Mouse (Mus musculus): ENCODE results near the gene Cyp26a1. TPM values are rescaled to one million over a fixed set of nuclear protein-coding genes. Genes with fewer than 3 reads are reported as not detected.

Cyp26a1 gene
- total and polyA plus RNA-seq, 3 experiments, result 0.42 to 0.60 (median 0.55) TPM

- DNase-seq (ENCODE audit: low spot score), result peak; percentile 61
- Histone ChIP-seq H3K4me3 (ENCODE audit: low read depth, low read length) (peak overlapping the region; percentile 2; the same call in 1 of the 2 replicates), H3K27me3 (ENCODE audit: insufficient read depth, low read length) (no peaks in the 10 kb centered on the region), H3K36me3 (replicated peaks) (peaks cover 76% of the 10 kb centered on the region), H3K9me3 (replicated peaks) (no peaks in the 10 kb centered on the region), H3K4me1 (ENCODE audit: insufficient read depth, low read depth, low read length) (peaks cover 34% of the 10 kb centered on the region)
- peak; percentile 68 for ATAC-seq (ENCODE audit: extremely low read depth, insufficient number of reproducible peaks, low FRiP score, poor library complexity, severe bottlenecking)
- TF ChIP-seq TAL1 (conservative IDR thresholded peaks at IDR 0.05; ENCODE audit: low read depth, low read length), result peak; percentile 83
- TF ChIP-seq GATA2 (IDR thresholded peaks at IDR 0.05; ENCODE audit: borderline replicate concordance, low read depth, low read length), result no peak
Observed at GRCm38 (mm10) chr19:37667855-37668594, 29.6 kb upstream of the Cyp26a1 start.

- no peak for ATAC-seq (ENCODE audit: extremely low read depth, insufficient number of reproducible peaks, low FRiP score, poor library complexity, severe bottlenecking)
- H3K4me1 ChIP-seq (ENCODE audit: insufficient read depth, low read depth, low read length), result peaks cover 38% of the 10 kb centered on the region
- TF ChIP-seq POLR2AphosphoS5 (IDR thresholded peaks at IDR 0.05; ENCODE audit: insufficient replicate concordance, low read depth, low read length), result no peak
- TF ChIP-seq CTCF (IDR thresholded peaks at IDR 0.05; ENCODE audit: low read depth, low read length), result no peak
- no peak for TF ChIP-seq GATA1 (IDR thresholded peaks at IDR 0.05; ENCODE audit: borderline replicate concordance, low read length)
- no peak for TF ChIP-seq GATA2 (IDR thresholded peaks at IDR 0.05; ENCODE audit: borderline replicate concordance, low read depth, low read length)
- no peak for TF ChIP-seq TAL1 (conservative IDR thresholded peaks at IDR 0.05; ENCODE audit: low read depth, low read length)
- no peaks in the 10 kb centered on the region for H3K9me3 ChIP-seq (replicated peaks)
- no peak overlapping the region; the same call in 1 of the 2 replicates for H3K4me3 ChIP-seq (ENCODE audit: low read depth, low read length)
- no peaks in the 10 kb centered on the region for H3K27me3 ChIP-seq (ENCODE audit: insufficient read depth, low read length)
- no peak for DNase-seq (ENCODE audit: low spot score)
- peaks cover 74% of the 10 kb centered on the region for H3K36me3 ChIP-seq (replicated peaks)
Observed at GRCm38 (mm10) chr19:37668657-37669056, 28.9 kb upstream of the Cyp26a1 start.

- Histone ChIP-seq H3K27me3 (ENCODE audit: insufficient read depth, low read length) (no peaks in the 10 kb centered on the region), H3K36me3 (replicated peaks) (peaks cover 74% of the 10 kb centered on the region), H3K9me3 (replicated peaks) (no peaks in the 10 kb centered on the region), H3K4me3 (ENCODE audit: low read depth, low read length) (no peak overlapping the region), H3K4me1 (ENCODE audit: insufficient read depth, low read depth, low read length) (peaks cover 38% of the 10 kb centered on the region)
- TF ChIP-seq GATA1 (IDR thresholded peaks at IDR 0.05; ENCODE audit: borderline replicate concordance, low read length) (no peak), CTCF (IDR thresholded peaks at IDR 0.05; ENCODE audit: low read depth, low read length) (no peak), TAL1 (conservative IDR thresholded peaks at IDR 0.05; ENCODE audit: low read depth, low read length) (no peak), POLR2AphosphoS5 (IDR thresholded peaks at IDR 0.05; ENCODE audit: insufficient replicate concordance, low read depth, low read length) (no peak), GATA2 (IDR thresholded peaks at IDR 0.05; ENCODE audit: borderline replicate concordance, low read depth, low read length) (no peak)
- DNase-seq (ENCODE audit: low spot score), result no peak
- no peak for ATAC-seq (ENCODE audit: extremely low read depth, insufficient number of reproducible peaks, low FRiP score, poor library complexity, severe bottlenecking)
Observed at GRCm38 (mm10) chr19:37669486-37669885, 28.1 kb upstream of the Cyp26a1 start.

- TF ChIP-seq GATA2 (IDR thresholded peaks at IDR 0.05; ENCODE audit: borderline replicate concordance, low read depth, low read length), result no peak
- TF ChIP-seq GATA1 (IDR thresholded peaks at IDR 0.05; ENCODE audit: borderline replicate concordance, low read length), result no peak
- TF ChIP-seq TAL1 (conservative IDR thresholded peaks at IDR 0.05; ENCODE audit: low read depth, low read length), result no peak
- TF ChIP-seq CTCF (IDR thresholded peaks at IDR 0.05; ENCODE audit: low read depth, low read length), result no peak
- no peak for ATAC-seq (ENCODE audit: extremely low read depth, insufficient number of reproducible peaks, low FRiP score, poor library complexity, severe bottlenecking)
- H3K36me3 ChIP-seq (replicated peaks), result peaks cover 81% of the 10 kb centered on the region
- H3K27me3 ChIP-seq (ENCODE audit: insufficient read depth, low read length), result no peaks in the 10 kb centered on the region
- no peaks in the 10 kb centered on the region for H3K9me3 ChIP-seq (replicated peaks)
- no peak overlapping the region for H3K4me3 ChIP-seq (ENCODE audit: low read depth, low read length)
- peaks cover 22% of the 10 kb centered on the region for H3K4me1 ChIP-seq (ENCODE audit: insufficient read depth, low read depth, low read length)
- no peak for DNase-seq (ENCODE audit: low spot score)
Observed at GRCm38 (mm10) chr19:37673393-37673792, 24.2 kb upstream of the Cyp26a1 start.

DNA sequence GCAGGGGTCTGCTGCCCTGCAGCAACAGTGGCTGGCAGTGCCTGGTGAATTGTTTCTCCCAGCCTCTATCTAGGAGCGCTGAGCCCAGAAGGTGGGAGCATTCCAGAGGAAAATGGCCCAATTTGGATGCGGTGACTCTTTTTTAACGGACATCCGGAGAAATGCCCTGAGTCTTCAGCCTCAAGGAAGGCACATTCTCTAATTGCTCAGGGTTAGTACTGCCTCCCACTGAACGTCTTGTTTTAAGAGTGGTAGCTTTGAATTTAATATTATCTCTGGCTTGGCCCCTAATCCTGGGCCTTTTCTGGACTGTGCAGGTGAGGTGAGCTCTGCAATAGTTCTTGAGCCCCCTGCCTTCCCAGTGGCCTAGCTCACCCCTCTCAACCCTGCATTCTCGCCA lies 12.3 kb upstream of the Cyp26a1 start, which contains the start of gene Cyp26c1:
TSS of gene Cyp26c1 (plus strand) at position 301 of the 400 bp plus-strand sequence.
- H3K4me1 ChIP-seq (ENCODE audit: insufficient read depth, low read depth, low read length), result no peaks in the 10 kb centered on the region; the same call in 1 of the 2 replicates
- H3K9me3 ChIP-seq (replicated peaks), result no peaks in the 10 kb centered on the region
- no peak within 1 kb of the TSS for H3K4me3 ChIP-seq (ENCODE audit: low read depth, low read length)
- peaks cover 93% of the 10 kb centered on the region for H3K36me3 ChIP-seq (replicated peaks)
- TF ChIP-seq CTCF (IDR thresholded peaks at IDR 0.05; ENCODE audit: low read depth, low read length), result no peak
- TF ChIP-seq GATA1 (IDR thresholded peaks at IDR 0.05; ENCODE audit: borderline replicate concordance, low read length), result no peak
- TF ChIP-seq GATA2 (IDR thresholded peaks at IDR 0.05; ENCODE audit: borderline replicate concordance, low read depth, low read length), result no peak
- no peak for TF ChIP-seq TAL1 (conservative IDR thresholded peaks at IDR 0.05; ENCODE audit: low read depth, low read length)
- no peak for TF ChIP-seq POLR2AphosphoS5 (IDR thresholded peaks at IDR 0.05; ENCODE audit: insufficient replicate concordance, low read depth, low read length)
- no peak for ATAC-seq (ENCODE audit: extremely low read depth, insufficient number of reproducible peaks, low FRiP score, poor library complexity, severe bottlenecking)
- DNase-seq (ENCODE audit: low spot score), result no peak
- no peaks in the 10 kb centered on the region for H3K27me3 ChIP-seq (ENCODE audit: insufficient read depth, low read length)

- H3K27me3 ChIP-seq (ENCODE audit: insufficient read depth, low read length), result no peaks in the 10 kb centered on the region
- ATAC-seq (ENCODE audit: extremely low read depth, insufficient number of reproducible peaks, low FRiP score, poor library complexity, severe bottlenecking), result no peak
- peaks cover 96% of the 10 kb centered on the region for H3K36me3 ChIP-seq (replicated peaks)
- DNase-seq (ENCODE audit: low spot score), result no peak
- no peak for TF ChIP-seq POLR2AphosphoS5 (IDR thresholded peaks at IDR 0.05; ENCODE audit: insufficient replicate concordance, low read depth, low read length)
- no peak for TF ChIP-seq GATA1 (IDR thresholded peaks at IDR 0.05; ENCODE audit: borderline replicate concordance, low read length)
- no peak for TF ChIP-seq GATA2 (IDR thresholded peaks at IDR 0.05; ENCODE audit: borderline replicate concordance, low read depth, low read length)
- no peak for TF ChIP-seq TAL1 (conservative IDR thresholded peaks at IDR 0.05; ENCODE audit: low read depth, low read length)
- no peak for TF ChIP-seq CTCF (IDR thresholded peaks at IDR 0.05; ENCODE audit: low read depth, low read length)
- no peaks in the 10 kb centered on the region; the same call in 1 of the 2 replicates for H3K4me1 ChIP-seq (ENCODE audit: insufficient read depth, low read depth, low read length)
- no peaks in the 10 kb centered on the region for H3K9me3 ChIP-seq (replicated peaks)
- no peak overlapping the region for H3K4me3 ChIP-seq (ENCODE audit: low read depth, low read length)
Observed at GRCm38 (mm10) chr19:37686347-37686746, 11.3 kb upstream of the Cyp26a1 start.

Measured in G1E (cell line).